Mouse (Mus musculus) c-Kit-positive CD71-positive TER-119-negative erythroid progenitor cells, embryonic 14.5 days (primary cell): Measurements from ENCODE around the gene Ifngr1.
"Not testable (repeated sequence)": the region's sequence is repeated elsewhere in the genome, so short reads cannot be mapped to it uniquely, and the experiment has no call there.

ENCODE experiments used
- DNase-seq: peaks from one replicate; pipeline ENCODE4 v3.0.0-alpha.2; 2013; ENCODE audit warnings: low read depth

The Ifngr1 gene

DNA sequence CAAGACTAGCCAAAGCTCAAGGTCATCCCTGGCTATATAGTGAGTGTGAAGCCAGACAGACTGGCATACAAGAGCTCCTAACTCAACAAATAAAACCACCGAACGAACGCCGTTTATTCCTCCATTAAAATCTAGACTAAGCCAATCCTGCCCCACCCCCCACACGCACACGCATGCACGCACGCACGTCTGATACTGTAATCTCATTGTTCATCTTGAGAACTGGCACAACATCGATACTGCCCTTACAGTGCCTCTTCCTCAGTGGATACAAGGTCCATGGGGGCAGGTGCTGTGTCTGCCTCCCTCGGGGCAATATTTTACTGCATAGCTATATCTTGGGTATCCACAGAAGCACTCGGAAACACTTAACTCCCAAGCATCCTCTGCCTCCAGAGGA, 2.1 kb upstream of the Ifngr1 start:
- DNase-seq = no peak

DNA sequence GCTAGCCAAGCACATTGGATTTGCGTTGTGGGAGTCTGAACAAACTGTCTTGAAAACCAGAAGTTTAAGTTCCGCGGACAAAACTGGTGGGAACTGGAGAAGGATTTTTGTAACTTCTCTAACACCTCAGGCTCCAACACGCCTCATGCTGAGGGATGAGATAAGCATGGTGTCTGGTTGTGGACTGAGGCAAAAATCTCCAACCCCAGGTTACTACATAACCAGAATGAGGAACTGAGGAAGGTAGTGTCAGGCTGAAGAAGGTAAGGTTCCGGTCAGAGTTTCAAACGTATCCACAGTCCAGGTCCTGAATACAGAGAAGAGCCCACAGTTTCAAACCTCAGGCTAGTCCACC, 486 bp upstream of the Ifngr1 start:
- DNase-seq = no peak

GRCm38 (mm10) chr10:19592556-19592955, 807 bp downstream of the Ifngr1 start:
- no peak for DNase-seq

- DNase-seq = no peak
Measured at GRCm38 (mm10) chr10:19593296-19593695, 1.5 kb downstream of the Ifngr1 start.

DNA sequence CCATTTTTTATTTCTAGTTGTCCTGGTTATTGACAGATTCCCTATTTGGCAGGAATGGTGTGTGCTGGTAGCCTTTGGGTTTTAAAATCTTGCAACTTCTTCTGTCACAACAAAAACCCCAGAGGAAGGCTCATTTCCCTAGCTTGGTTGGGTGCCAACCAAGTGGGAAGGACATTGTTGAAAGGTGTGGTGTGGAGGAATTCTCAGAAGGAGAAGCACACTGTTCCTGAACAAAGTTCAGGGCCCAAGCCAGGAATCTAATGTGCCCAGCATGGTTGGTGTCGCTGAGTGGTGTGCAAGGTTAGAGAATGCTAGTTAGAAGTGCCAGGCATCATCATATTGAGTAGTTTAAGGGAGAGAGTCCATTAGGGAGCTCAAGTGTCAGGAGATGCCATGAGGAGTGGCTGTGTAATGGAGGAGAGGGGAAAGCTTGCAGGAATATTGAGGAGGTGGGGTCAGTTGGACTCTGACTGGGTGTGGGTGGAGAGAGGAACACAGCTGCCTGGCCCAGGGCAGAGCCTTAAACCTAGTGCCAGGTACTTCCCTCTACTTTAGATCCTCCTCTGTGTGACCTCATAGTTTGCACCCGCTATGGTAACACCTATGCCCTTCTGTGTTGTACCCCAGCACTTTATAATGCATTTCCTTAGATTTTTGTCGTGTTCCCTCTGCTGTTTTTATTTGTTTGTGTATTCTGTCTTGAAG, 2.6 kb downstream of the Ifngr1 start:
- DNase-seq = no peak

- DNase-seq = no peak
Measured at GRCm38 (mm10) chr10:19596866-19597265, 5.1 kb downstream of the Ifngr1 start.

GRCm38 (mm10) chr10:19598091-19598490, 6.3 kb downstream of the Ifngr1 start:
- DNase-seq = no peak

DNA sequence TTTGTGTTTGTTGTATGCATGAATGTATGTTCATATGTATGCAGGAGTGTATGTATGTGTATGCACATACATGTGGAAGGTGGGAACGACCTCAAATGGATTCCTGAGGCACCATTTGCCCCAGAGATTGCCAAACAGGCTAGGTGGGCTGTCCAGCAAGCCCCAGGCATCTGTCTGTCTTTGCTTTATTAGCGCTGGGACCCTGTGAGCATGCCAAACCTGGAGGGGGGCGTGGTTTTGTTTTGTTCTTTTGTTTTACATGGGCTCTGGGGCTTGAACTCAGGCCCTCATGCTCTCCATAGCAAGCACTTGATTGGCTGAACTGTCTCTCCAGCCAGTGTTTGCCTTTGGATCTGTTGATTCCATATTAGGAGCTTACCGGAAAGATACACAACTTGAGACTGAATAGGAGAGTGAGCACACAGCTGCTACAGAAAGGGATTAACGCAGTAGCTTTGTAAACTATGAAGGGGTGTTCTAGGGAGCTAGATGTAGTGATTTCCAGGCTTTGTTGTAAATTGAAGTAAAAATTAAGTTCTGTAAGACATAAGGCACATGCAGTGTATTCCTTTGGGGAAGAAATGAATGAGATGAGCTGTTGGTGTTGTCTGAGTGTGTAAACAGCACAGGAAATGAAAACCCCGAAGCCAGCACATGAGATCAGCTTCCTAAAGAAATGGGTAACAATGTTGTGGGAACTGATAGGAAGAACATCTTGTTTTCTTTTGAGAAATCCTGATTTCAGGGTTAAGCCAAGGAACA, 7.8 kb downstream of the Ifngr1 start:
- no peak for DNase-seq

- no peak for DNase-seq
Measured at GRCm38 (mm10) chr10:19600093-19600420, 8.3 kb downstream of the Ifngr1 start.

DNA sequence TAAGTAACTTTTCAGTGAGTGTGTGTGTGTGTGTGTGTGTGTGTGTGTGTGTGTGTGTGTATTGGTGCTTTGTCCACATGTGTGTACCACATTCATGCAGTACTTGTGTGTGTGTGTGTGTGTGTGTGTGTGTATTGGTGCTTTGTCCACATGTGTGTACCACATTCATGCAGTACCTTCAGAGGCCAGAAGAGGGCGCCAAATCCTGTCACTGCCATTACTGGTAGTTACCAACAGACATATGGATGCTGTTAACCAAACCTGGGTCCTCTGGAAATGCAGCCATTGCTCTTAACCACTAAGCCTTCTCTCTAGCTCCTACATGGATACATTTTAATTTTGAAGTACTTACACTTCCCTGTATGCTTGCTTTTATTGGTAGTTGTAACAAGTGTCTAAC, 9.8 kb downstream of the Ifngr1 start:
- not testable (repeated sequence) for DNase-seq

GRCm38 (mm10) chr10:19603231-19603630, 11.5 kb downstream of the Ifngr1 start:
- DNase-seq = no peak

DNA sequence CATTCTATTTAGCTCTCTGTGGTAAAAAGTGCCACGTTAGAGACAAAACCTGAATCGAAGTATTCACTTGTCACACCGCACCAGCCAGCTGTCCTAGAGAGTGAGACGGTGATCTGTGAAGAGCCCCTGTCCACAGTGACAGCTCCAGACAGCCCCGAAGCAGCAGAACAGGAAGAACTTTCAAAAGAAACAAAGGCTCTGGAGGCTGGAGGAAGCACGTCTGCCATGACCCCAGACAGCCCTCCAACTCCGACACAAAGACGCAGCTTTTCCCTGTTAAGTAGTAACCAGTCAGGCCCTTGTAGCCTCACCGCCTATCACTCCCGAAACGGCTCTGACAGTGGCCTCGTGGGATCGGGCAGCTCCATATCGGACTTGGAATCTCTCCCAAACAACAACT, 17.4 kb downstream of the Ifngr1 start:
- DNase-seq = no peak

GRCm38 (mm10) chr10:19611616-19612015, 19.9 kb downstream of the Ifngr1 start:
- DNase-seq = no peak

DNA sequence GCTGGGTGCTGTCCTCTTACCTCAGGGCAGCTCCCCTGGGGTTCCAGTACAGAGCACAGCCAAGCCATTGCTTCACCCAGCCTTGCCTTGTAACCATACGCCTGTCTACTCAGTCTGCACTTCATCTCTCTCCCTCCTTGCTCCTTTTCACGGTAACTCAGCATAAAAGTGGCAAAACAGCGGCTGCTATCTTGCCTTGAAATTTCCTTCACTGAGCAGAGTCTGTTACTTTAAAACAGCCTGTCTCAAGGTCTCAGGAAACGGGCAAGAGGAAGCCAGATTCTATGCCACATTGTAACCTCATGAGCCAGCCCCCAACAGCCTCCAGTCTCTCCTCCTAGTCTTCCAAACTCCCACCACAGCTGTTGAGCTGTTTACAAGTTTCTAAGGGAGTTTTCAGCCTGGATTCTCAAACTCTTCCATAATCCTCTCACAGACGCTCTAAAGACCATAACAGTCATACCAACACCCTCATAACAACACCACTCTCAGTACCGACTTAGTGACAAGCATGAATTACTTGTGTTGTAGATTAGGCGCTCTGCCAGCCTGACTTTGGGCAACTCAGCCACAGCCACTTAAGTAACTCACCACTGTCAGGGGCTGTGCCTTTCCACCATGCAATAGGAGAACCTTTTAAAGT, 21.5 kb downstream of the Ifngr1 start:
- no peak for DNase-seq

DNA sequence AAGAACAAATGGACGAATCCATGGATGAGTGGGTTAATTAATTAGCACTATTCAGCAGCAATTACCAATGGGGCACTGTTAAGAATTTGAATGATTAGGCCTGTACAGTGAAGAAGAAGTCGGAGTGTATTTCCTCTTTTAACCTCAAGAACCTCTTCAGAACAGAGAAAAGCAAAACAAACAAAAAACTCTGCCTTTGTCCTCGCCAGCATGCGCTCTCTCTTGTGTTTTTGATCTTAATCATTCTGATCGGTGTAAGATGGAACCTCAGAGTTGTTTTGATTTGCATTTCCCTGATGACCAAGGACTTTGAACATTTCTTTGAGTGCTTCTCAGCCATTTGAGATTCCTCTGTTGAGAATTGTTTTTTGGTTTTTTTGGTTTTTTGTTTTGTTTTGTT, 28.0 kb downstream of the Ifngr1 start:
- no peak for DNase-seq

- DNase-seq = no peak
Measured at GRCm38 (mm10) chr10:19621408-19622048, 29.8 kb downstream of the Ifngr1 start, which contains the start of gene Il22ra2. Gene Il22ra2, plus strand, starts transcription at chr10:19621998.

- DNase-seq = no peak
Measured at GRCm38 (mm10) chr10:19624617-19625016, 32.9 kb downstream of the Ifngr1 start.

DNA sequence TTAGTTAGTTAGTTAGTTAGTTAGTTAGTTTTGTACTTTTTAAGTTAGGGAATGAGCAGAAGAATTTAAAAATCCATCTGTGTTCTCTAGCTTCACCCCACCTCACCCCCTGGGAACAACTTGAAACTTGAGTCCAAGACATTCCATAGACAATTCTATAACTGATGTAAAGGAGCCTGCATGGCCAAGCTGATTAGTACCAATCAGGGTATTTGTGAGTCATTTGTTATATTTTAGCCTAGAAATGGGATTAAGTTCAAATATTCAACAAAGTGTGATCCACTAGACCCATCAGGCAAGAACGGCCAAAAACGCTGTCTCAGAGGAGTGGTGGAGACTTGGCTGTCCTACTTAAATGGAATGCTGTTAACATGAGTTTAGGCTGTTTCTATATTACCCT, 35.6 kb downstream of the Ifngr1 start:
- DNase-seq = no peak

DNA sequence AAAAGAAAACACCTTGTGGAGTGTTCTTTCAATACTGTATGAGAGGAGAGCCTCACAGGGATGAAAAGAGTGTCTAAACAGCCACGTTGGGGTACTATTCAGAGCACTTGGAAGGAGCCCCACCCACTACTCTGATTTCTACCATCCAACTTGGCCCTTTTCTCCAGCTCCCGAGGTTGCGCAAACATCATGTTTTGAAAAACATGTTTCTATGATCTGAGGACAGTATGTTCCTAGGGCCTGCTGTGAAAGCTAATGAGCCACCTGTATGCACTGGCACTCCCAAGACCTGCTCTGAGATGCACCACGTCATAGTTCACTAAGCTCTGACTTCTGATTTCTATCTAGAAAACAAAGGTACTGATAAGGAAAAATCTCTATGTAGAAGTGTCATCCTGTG, 36.0 kb downstream of the Ifngr1 start:
- no peak for DNase-seq

DNA sequence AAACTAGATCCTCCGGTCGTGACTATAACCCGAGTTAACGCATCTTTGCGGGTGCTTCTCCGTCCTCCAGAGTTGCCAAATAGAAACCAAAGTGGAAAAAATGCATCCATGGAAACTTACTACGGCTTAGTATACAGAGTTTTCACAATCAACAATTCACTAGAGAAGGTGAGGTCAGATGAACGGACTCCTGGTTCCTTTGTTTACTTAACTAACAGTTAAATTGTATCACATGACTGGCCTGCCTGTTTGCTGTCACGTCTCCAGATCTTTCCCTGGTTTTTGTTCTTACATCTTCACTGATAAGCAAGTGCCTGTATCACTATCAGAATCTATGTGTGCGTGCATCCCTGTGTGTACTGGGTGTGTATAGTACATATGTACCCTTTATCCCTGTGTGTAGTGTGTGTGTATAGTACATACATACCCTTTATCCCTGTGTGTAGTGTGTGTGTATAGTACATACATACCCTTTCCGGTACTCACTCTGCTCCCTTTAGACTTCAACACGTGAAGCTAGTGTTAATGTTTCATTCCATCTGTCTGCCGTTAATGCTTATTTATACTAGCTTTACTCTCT, 40.0 kb downstream of the Ifngr1 start:
- DNase-seq = no peak

GRCm38 (mm10) chr10:19638851-19639250, 47.1 kb downstream of the Ifngr1 start:
- no peak for DNase-seq

GRCm38 (mm10) chr10:19639630-19640029, 47.9 kb downstream of the Ifngr1 start:
- no peak for DNase-seq

GRCm38 (mm10) chr10:19645119-19645518, 53.4 kb downstream of the Ifngr1 start:
- DNase-seq = no peak
